Mouse (Mus musculus) cerebellum, adult 8-10 months (tissue): ENCODE measurements at regions not wholly inside any gene's neighbourhood (a gene's known extent, or its start where the extent isn't known, plus 50 kb on each side); places are given as distances from the start of the nearest gene placed in this dataset.

Source experiments
- DNase-seq: peaks from one replicate; pipeline ENCODE4 v3.0.0; 2022

GRCm38 (mm10) chr12:79941828-79942227 is 171.0 kb downstream of the Zfp36l1 start:
- no peak for DNase-seq

GRCm38 (mm10) chr12:79939436-79939835 is 173.4 kb downstream of the Zfp36l1 start:
- no peak for DNase-seq

DNA sequence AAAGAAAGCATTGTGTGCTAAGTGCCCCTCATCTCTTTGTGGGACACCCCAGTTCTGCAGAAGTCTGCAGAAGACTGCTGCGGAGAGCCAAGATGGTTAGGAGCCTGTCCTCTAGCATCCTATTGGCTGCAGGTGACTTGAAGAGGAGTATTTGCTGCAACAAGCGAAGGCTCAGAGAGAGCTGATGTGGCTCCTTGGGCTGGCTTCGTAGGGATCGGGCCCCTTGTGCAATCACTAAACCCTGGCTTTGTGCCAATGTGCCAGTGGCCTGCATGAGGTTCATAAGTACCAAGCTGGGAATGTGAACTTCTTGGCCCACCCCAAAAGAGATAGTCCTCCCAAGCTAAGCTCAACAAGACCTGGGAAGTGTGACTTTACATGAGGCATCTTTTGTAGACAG is 174.9 kb downstream of the Zfp36l1 start:
- DNase-seq: no peak

DNA sequence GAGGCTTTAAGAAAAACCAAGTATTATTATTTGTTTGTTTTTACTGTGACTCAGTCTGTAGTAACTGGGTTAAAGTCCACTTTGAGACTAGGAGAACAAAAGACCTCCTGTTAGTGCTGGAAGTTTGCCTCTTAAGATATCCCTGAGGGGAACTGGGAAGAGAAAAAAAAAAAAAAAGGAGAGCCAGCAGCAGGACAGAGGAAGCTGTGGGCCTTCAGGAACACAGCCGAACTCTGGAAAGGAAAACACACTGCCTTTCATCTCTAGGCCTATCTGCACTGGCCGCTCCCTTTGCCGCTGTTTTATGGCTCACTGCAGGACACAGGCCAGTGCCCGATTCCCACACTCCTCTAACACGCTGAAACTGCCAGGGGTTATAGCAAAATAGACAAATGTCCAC is 176.1 kb downstream of the Zfp36l1 start:
- DNase-seq: no peak

- no peak for DNase-seq
Observed at GRCm38 (mm10) chr12:79934091-79934490, 178.7 kb downstream of the Zfp36l1 start.

- no peak for DNase-seq
Observed at GRCm38 (mm10) chr12:79932905-79933304, 179.9 kb downstream of the Zfp36l1 start.

GRCm38 (mm10) chr12:79931455-79931854 is 181.4 kb downstream of the Zfp36l1 start:
- no peak for DNase-seq

GRCm38 (mm10) chr12:79929846-79930245 is 183.0 kb downstream of the Zfp36l1 start:
- no peak for DNase-seq

DNA sequence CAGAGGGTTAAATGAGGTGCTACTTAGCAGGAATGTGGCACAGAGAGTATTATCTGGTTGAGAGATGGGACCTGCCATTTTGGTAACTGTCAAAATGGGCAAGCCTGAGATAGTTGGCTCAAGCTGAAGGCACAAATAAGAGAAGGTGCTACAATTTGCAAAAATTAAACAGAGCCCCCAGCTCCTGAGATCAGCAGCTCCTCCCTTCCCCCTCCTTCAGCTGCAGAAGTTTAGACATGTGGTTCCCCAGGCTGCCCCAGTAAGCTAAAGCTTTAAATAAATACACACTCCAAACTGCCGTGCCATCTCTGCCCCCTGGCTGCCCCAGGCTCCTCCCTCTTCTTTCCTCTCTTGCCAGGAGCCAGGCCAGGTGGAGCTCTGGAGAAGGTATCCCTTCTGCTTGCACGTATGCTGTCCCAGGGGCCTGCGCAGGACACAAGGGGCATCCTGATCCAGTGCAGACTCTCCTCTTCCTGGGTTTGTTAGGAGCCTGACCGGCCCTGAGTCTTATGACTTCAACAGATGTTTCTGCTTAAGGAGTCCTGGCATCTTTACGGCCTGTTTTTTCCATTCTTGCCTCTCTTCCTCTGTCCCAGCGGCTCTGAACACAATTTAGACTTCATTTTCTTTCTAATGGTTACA is 184.0 kb downstream of the Zfp36l1 start:
- no peak for DNase-seq

DNA sequence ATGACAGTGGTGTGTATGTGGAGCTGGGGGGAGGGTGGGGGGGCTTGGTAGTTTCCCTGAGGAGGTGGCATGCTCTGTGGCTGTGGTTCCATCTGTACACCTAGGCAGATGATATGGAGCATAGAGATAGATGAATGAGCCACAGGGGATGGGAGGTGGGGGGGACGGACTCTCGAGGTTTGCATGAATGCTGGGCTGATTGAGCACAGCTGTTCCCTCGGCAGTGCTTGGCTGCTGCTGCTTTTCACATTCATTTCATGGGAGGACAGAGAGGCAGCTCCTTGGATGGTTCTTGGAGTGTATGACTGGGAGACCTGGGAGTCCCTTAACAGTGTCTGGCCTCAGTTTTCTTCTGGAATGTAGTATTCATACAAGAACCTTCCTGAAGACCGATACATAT is 184.5 kb downstream of the Zfp36l1 start:
- no peak for DNase-seq

DNA sequence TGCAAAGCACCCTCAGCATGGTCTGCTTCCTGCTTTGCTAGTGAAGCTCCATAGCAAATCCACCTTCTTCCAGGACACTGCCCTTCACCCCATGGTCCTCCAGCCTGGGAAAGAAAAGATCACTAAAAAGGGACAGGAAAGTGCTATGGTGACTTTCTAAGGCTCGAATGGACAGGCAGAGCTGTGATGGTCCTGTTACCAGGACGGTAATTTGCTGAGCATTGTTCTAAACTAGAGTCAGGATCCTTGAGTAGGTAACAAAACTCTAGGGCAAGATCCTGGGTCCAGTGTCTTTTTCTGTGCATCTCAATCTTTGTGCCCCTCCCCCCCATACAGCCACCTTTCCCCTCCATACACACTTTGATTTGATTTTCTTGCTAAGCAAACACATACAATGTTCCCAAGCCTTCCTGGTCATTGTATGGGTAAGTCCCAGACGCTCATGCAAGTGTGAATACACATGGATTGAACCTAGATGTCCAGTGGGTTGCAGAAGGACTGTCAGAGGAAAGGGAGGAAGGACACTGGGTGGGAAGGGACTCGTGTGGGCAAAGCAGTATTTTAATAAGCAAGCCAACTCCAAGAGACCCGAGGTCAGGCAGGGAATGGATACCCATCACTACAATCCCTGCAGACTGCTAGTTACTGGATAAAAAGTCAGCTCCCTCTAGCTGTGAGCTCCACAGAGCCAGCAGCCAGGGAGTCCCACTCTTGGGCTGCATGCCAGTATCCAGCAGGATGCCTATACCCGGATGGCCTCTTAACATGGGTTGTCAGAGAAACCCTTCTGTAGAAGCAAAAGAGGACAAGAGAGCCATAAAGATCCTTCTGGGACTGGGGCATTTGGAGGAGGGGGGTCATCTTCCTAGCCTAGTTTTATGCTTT is 186.9 kb downstream of the Zfp36l1 start:
- DNase-seq: no peak

- no peak for DNase-seq
Observed at GRCm38 (mm10) chr12:79924921-79925703, 187.7 kb downstream of the Zfp36l1 start.

DNA sequence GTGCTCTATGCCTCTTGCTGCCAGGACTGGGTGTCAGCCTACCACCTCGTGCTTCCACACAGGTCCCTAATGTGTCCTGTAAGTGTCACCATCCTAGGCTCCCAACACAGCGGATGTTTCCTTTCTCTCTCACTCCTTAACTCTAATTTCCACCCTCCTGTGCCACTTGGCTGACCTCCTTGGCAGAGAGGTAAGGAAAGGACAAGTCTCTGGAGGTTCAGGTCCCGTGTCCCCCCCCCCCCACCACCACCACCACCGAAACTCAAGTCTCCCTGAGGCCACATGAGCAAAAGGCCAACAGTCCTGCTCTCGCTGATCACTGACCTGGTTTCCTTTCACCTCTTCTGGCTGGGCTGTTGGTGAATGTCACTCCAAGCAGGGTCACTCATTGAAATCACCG is 189.0 kb downstream of the Zfp36l1 start:
- no peak for DNase-seq

DNA sequence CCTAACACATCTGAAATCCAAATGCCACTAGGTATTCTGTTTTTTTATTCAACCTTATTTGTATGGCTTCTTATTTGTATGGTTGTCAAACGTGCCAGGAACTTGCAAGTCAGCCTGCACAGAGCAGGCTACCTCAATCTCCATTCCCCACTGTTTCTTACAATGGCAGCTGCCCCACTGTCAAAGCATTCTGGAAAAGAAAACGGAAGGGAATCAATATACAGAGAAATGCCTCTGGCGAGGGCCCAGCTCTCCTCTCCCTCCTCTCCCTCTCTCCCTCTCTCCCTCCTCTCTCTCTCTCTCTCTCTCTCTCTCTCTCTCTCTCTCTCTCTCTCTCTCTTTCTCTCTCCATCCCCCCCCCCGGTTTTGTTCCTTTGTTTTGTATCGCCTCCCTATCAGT is 191.0 kb downstream of the Zfp36l1 start:
- DNase-seq: no peak

DNA sequence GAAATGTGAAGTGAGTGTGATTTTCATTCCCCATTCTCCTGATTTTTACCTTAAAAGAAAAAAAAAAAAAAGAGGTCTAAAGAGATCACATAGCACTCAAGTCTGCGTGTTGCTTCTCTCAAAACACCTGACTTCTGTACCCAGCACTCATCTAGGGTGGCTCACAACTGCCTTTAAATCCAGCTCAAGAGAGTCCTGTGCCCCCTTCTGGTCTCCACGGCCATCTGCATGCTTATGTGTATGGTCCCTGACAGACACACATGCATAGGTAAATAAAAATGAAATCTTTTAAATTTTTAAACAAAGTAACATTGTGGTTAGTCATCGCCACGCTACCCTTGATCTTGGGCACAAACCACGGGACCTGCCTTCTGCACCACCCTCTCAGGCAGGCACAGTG is 193.8 kb downstream of the Zfp36l1 start:
- DNase-seq: no peak

DNA sequence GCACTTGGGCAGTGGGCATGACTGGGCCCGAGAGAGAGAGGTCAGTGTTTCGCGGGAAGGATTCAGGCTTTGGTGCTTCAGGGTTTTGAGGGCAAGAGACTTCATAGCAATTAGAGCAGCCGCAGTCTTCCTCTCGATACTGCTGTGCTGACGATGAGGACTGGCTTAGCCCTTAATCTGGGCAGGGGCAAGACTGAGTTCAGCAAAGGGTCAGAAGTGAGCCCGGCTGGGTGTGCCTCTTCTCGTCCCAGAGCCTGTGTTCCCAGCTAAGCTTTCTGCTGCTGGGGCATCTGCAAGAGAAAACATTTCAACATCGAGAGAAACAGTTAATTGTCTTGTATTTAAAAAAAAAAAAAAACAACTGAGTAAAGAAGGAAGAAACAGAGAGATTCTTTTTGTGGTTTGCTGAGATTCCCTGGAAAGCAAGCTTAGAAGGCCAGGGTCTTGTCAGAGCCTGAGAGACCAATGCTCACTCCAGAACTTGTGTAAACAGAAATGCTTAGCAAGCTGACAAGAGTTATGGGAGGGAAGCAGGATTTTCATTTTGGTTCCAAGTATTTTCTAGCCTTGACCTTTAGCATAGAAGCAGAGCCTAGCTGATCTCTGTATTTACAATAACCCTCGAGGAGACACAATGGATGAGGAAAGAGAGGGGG is 195.1 kb downstream of the Zfp36l1 start:
- DNase-seq: no peak

- no peak for DNase-seq
Observed at GRCm38 (mm10) chr12:79916896-79917633, 195.7 kb downstream of the Zfp36l1 start.

DNA sequence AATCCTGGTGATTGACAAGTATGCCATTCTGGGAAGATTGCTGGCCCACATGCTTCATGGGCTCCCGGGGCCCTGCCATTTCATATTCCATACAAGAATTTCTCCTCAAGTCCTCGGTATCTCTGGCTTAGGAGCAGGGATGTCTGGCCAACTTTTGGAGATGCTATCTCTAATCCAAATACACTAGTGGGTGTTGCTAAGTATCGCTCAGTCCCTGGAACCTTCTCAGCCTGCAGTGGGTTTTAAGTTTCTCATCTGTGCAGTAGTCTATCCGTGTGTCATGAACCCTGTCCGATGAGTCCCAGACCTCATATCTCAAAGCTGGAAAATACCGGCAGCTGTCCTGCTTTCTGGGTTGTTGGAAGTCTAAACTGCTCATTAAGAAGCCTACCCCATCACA is 198.9 kb downstream of the Zfp36l1 start:
- DNase-seq: no peak

DNA sequence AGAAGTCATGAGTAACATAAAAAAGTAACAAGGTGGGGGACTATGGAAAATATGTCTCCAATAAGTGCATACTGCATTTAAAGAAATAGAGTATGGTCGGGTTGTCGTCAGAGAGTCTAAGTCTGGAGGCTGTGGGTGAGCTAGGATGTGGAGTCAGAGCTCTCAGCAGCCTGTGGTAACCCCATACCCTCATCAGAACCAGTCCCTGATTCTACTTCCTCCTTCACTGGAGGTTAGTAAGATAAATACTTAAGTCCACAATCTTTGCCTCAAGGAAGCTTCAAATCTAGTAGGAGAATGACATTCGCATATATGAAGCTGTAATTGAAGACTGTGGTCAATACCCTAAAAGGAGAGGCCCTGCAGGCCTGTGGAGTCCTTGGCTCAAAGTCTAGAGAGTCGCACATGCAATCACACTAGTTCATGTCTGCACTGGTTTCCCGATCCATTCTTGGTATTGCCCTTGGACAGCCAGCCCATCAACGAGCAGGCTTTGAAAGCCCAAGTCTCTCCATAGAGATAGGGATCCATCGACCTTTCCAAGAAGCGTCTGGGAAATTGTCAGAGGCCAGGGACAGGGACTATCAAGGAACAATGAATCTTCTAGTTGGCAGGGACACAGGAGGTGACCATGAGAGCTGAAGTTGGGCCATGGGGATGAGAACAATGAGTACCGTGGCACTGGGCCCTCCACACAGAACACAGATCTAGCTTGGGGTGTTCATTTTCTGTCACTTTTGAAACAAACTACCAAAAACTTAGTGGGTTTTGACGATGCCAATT is 200.3 kb downstream of the Zfp36l1 start:
- DNase-seq: no peak

DNA sequence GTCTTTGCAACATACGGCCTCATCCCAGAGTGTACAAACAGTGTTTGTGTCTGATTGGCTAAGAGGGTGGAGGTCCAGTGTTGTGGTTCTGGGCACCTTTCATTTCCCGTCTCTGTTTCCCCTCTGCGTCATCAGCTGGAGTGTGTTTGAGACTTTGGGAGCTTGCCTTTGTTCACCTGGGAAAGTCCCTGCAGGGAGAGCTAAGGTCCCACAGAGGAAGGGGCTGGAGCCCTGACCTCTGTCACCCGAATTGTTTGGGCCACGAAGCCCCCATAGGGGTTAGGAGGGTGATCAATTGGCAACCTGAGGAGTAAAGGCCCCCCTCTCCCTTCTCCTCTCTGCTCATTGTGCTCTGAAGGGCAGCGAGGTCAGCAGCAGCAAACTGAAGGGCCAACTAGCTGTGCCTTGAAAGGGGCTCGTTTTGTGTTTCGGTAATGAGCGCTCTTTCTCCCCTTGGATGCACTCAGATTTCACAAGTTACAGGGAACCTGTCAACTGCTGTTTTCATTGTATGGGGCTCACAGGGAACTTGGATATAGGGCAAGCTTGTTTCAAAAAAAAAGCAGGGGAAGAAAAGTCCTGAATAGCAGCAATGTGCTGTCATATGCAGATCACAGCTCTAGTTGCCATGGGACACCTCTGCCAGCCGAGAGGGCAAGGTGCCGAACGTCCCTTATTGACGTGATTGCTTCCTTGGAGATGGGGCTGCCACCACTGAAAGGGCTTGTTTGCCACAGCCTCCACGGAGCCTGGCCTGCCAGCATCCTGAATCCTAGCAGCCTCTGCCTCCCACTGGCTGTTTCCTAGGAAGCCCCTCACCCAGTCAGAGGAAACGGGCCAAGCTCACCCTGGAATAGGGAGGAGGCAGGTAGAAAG is 201.7 kb downstream of the Zfp36l1 start:
- DNase-seq: no peak

- no peak for DNase-seq
Observed at GRCm38 (mm10) chr12:79907583-79907982, 205.2 kb downstream of the Zfp36l1 start.
